Mouse (Mus musculus) WW6 (cell line): ENCODE measurements at regions not wholly inside any gene's neighbourhood (a gene's known extent, or its start where the extent isn't known, plus 50 kb on each side); places are given as distances from the start of the nearest gene placed in this dataset.

Experiments
- DNase-seq: peaks from one replicate; pipeline ENCODE4 v3.0.0-alpha.2; 2013; ENCODE audit warnings: low read depth, low spot score

DNA sequence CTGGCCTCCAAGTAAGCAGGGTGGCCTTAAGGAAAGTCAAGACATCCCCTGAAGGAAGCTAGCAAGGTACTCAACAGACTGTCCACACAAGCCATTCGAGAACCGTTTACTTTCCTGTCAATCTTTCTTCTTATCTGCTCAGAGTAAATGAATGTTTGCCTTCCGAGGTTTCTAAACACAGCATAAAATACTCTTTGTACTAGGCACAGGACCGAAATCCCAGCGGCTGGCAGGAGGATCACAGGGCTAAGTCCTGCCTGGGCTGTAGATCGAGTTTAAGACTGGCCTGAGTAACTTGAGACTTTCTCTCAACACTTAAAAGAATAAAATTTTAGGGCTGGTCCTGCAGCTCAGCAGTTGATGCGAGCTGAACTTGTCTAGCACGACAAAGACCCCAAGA, 175.9 kb downstream of the Bcl2l11 start:
- DNase-seq: no peak

DNA sequence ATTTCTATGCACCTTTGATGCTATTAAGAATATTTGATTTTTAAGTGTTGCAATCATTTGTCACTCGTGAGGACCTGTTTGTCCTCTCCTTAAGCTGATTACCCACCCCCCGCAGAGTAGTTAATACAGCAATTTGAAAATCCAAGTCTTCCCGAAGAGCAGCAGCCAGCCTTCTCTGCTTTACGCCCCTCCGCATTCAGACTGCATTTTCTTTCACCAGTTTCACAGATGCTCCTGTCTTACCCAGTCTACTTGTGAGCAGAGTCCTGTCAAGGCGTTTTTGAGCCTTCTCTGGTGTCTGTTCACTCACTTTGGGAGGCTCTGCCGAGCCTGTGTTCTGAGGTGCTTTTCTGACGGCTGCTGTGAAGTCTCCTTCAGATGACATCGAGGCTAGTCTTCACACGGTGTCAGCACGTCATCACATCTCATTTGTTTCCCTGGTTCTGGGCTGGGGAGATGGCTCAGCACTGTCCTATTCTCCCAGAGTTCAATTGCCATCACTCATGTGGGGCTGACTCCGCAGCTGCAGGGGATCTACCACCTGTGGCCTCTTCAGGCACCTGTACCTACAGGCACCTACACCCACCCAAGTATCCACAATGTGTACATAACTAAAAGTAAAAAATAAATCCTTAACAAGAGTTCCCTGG, 178.3 kb downstream of the Bcl2l11 start:
- no peak for DNase-seq

DNA sequence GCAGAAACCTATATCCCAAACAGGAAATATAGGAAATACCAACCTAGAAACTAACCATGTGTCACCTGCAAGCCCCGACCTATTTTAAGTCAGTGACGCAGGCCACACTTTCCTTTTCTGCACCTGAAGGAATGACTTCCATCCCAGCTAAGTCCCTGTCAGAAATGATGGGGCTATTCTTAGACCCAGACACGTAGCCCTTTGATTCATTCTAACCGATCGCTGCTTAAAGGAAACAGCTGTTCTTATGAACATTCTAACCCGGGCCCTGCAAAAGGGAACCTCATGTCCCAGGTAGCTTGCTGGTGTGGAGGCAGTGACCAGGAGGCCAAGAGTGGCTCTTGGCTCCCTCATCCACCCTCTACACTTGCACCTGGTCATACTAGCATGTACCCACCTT, 180.9 kb downstream of the Bcl2l11 start:
- DNase-seq: no peak

DNA sequence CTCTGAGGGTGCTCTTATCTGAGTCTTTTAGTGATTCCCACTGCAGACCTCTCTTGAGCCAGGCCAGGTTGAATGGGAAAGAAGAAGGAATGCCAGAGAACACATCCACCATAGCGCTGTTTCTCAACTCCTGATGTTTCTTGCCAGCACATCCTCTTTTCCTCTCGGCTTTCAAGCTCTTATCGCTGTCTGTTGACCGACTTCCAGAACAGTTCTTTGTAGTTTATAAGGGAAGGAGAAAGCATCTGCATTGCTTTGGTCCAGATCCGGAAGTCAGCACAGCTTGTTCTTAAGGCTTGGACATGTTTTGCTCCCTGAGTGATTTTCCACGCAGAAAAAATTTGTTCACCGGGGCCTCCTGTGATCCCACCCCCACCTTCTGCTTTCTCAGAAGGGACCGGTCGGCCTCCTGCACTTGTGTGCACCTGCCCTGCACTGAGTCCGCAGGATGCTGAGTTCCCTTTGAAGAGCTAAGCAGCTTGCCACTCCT, 183.7 kb downstream of the Bcl2l11 start:
- no peak for DNase-seq

DNA sequence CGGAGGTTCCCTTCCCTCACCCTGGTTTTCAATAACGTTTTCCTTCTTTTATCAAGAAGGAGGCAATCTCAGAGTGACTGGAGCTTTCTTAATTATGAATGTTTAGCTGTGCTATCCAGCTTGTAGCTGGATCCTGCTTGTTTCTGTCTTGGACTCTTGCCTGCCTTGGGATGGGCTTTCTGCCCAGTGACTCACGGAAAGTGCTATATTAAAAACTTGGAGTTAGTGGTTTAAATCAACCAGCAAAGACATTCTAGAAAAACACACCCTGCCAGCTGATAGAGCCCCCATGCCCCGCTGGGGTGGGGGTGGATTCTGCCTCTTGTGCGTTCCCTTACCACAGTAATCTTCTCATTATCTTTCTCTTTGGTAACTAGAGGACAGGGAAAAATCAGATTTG, 184.2 kb downstream of the Bcl2l11 start:
- no peak for DNase-seq

DNA sequence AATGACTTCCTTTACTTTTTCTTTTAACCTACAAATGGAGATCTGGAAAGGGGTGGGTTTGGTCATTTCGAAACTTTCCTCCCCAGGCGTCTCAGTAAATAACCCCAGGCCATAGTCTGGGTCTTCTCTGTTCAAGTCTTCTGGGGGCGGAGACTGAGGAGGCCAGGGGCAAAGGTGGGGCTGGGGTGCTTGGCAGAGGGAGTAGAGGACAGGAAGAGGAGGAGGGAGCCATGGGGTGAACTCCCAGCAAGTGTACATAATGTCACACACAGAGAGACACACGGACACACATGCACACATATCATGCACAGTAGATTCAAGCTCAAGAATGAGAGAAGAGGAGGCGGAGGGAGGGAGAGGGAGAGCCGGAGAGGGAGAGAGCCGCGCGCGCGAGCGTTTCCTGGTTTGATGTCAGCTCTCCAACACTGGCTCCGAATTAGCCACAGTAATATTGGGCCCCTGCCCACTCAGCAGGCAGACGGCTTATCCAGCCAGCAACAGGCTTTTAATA, 186.3 kb downstream of the Bcl2l11 start:
- peak; percentile 18 for DNase-seq

DNA sequence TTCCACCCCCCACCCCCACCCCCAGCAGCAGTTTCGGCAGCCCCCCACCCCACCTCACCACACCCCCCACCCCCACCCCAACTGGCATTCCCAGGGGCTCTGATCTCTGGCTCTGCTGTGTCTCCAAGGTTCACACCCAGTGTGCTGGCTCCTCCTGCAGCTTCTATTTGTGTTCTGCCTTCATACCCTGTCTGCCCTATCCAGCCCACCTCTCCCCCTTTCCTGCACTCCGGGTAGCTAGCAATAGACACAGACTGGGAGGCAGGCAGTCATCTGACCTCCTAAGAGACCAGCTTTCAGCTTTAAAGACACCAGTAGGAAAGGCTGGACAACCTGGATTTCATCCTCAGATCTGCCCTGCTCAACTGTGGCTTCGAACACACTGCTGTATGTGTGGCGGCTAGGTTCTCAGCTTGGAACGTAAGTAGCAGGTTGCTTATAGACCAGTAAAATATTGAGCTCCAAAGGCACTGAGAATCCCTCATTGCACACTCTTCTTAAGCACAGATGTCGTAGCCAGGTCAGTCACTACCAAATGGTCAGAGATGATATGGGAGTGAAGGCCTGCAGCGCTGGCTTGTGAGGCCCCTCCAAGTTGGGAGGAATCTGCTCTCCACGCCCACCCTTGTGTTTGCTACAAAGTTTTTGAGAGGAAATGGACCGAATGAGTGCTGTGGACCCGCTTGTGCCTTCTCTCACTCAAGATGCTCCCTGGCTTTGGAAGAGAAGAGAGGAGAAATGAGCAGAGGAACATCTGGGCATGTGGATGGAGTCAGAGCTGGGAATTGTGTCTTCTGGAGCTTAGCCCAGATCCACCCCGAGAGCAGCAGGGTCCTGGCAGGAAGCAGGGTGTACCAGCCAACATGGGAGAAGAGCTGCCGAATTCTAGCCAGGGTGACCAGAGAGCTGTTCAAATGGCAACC, 187.1 kb downstream of the Bcl2l11 start:
- no peak for DNase-seq

DNA sequence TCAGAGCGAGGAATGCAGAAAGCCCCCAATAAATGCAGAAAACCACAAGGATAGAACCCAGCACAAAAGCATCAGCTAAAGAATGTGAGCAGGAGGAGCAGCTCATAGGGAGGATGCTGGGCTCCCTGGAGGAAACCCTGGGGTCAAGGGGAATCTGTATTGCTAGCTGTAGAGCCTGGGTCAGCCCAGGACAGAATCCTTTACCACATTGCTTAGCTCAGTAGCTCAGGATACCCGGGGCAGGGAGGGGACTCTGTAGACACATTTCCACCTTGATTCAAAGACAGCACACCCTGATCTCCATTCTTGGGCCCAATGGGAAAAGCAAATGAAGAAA, 187.7 kb downstream of the Bcl2l11 start:
- no peak for DNase-seq

DNA sequence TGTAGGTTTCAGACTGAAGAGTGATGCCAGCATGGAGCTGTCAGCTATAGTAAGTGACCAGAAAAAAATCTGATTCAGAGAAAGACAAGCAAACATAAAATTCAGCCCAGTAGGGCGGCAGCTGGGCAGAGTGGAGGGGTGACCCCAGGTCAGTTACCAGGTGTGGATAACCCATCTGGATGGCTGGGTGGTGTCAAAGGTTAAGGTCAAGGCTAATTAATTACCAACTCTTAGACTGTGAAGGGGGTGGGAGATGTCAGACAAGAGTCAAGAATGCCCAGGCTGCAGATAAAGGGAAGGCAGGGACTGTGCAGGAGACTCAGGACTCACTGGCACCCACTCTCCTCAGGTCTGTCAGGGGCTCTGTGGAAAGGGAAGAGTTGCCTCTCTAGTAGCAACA, 188.1 kb downstream of the Bcl2l11 start:
- no peak for DNase-seq

DNA sequence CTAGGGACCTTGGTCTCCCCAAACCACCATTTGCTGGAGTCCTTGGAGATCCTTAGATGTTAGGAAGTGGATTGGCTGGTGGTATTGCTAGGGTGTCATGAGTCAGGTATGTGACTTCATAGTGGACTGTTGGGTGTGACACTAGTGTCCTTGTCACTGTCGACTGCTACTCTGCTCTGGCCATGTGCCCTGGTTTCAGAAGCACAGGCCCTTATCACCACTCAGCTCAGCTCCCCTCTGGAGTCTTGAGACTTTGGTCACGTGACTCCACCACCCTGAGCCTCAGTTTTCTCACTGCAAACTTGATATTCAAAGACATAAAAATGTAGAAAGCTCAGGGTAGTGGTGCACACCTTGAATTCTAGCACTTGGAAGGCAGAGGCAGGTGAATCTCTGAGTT, 190.7 kb downstream of the Bcl2l11 start:
- DNase-seq: no peak

DNA sequence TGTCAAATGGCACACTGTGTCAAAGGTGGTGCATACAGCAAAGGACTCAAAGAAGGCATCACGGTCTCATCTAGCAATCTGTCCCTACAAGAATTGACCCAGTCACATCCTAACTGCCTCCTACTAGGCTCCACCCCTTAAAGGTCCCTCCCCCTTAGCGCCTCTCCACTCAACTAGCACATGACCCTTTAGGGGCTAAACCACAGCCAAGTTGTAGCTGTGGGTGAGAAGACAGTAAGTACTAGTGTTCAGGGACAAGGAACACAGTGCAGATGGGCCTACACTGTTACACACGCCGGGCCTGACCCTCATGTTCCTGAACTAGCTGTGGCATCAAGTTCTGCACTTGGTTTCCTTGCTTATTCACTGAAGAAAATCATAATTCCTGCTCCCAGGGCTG, 192.4 kb downstream of the Bcl2l11 start:
- DNase-seq: no peak

DNA sequence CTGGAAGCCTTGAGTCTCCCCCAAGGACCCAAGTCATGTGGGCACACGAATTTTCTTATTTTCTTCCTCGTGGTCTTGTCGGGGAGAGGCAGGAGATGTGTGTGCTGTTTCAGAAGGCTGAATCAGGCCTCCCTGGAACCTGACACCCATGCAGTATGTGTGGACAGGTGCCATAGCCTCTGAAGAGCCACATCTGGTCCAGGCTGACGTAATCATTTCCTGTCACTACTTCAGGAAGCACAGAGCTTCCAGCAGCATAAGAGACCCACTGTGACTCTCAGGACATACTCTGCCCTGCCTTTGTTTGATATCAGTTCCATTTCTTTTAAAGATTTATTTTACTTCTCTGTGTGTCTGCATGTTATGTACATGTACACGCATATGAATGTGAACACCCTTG, 193.1 kb downstream of the Bcl2l11 start:
- DNase-seq: no peak

DNA sequence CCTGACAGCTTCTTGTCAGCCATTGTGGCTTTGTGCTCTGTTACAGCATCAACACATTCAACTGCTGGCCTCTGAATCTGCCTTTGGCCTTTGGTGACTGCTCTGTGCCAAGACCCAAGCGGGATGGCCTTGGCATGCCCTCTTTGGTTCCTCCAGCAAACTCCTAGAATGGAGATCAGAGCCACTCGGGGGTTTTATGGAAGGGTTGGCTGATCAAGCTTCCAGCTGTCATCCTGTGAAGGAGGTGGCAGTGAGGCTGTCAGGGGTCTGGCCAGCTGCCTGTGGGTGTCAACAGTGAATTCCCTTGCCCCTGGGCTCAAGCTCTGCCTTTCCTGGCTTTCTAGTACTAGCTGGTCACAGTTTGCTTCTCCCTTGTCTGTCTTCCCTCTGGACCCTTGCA, 195.6 kb downstream of the Bcl2l11 start:
- no peak for DNase-seq

DNA sequence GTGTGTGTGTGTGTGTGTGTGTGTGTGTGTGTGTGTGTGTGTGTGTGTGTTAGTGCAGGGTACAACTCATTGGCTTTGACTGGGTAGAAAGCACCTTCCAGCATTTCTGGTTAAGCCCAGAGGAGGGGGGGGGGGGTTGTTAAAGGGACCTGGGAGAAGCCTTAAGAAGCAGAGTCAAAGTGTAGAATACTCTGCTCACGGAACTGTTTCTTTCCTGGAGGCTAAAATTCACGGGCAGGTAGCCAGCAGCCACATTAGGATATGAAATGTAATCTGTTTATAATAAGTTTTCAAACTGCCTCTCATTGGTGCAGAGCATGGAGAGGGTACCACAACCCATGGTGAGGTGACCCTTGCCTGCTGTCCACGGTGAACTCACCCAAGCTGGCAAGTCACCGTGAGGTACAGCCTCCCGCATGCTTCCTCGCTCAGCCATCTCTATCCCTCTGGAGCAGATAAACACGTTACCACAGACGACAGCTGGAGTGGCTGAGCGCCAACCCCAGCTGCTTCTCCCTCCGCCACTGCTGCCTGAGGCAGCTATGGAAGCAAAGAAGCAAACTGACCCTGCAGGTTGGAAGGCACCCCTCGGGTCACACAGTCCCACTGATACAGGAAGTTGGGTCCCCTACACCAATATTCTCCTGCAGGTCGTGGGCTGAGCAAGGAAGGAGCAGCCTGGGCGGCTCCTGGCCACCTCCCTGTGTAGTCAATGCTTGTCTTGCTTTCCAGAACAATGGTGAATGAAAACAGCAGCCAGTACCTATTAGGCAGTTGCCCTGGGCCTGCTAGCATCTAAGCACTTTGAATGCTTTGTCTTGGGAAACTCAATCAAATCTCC, 198.6 kb downstream of the Bcl2l11 start:
- no peak for DNase-seq

DNA sequence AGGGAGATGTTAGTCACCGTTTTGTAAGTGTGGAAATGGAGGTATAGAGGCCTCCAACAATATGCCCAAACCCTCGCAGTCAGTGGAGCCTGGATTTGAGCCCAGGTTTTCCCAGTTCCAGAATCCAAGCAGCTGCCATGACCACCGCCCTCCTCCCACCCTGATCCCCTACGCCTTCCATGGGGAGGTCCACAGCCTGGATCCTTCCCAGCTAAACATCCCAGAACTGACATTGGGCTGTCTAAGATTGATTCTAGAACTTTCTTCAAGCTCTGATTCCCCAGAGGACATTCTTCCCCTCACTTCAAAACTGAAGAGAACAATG, 199.2 kb downstream of the Bcl2l11 start:
- DNase-seq: no peak

DNA sequence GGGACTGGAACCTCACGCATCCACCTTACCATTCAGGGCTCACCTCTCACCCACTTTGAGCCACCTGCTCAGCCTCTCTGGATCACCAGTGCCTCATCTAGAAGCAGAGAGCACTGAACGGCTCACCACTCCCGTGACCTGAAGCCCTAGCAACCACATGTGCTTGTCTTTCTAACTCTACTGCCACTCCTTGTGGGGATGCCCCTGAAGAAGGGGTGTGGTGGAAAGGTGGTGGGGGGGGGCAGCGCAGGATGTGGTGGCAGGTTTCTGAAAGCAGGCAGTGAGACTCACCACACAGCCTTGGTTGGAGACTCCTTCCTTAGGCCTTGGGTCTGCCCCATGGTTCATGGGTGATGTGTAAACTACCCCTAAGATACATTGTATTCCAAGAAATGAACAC, 199.6 kb downstream of the Bcl2l11 start:
- DNase-seq: no peak

DNA sequence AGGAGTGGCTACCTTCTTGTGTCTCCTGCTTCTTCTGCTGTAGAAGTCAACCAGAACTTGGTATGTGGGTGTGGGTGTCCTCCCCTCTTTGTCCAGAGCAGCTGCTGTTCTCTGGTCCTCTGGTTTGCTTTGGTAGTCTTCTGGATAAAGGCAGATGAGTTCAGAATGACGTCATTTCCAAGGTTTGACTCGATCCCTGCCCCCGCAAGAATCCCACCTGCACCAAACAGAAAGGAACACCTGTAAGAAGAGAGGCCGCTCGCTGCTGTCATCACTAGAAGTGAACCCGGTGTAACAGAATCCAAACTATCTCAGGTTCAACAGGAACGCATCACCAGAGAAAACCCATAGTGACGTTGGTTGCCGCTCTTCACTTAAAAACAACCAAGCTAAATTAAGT, 205.0 kb downstream of the Bcl2l11 start:
- DNase-seq: no peak

DNA sequence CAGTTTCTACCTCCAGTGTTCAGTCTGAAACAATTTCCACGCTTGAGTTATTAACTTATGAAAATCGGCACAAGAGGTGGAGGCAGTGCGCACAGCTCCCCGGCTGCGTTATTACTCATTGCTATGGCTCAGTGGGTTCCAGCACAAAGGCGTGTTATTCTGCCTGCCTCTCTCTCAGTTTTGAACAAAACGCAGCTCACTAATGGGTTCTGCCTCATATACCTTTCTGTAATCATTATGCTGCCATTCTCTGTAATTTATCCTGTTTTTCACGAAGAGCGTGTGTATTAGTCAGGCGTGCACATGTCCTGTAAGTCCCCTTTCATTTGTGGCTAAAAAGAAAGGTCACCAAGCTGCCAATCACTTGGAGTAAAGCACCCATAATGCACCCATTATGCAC, 205.4 kb downstream of the Bcl2l11 start:
- no peak for DNase-seq

DNA sequence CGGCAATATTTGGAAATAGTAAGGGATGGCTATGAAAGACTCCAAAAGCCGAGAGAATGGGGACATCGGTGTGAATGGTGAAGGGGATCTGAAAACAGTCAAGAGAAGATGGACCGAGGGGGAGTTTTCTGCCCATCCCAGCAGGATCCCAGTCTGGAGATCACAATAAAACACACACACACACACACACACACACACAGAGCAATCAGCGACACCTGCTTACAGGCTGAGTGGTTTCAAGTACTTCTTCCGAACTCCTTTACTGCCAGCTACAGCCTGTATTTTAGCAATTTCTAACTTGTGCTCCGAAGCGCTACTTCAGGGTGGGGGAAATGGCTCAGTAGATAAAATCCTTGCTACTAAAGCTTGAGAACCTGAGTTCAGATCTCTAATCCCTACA, 205.8 kb downstream of the Bcl2l11 start:
- no peak for DNase-seq

DNA sequence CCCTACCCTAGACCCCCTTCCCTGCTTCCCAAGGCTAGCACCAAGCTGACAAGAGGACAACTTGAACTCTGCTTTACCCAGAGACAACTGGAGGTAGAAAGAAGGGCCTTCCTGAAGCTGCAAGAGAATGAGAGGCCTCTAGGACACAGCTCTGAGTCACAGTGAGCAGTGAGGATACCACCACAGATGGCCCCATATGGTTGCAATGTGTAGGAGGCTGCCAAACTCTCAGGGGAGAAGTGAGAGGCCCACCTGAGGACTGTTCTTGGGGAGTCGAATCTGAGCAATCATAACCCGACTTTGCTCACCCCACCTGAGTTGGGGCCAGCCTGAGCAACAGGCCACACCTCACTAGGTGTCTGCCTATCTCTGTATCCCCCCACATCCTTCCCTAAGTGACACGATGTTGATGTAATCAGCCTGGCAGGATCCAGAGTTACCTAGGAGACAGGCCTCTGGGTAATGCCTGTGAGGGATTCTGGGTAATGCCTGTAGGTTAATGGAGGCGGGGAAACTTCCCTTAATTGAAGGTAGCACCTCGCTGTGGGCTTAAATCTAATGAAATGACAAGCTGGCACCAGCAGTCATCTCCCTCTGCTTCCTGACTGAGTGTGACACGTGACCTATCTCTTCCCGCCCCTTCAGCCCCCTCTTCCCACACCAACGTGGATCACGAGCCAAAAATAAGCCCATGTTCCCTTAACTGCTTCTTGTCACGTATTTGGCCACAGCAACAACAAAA, 207.7 kb downstream of the Bcl2l11 start:
- no peak for DNase-seq

DNA sequence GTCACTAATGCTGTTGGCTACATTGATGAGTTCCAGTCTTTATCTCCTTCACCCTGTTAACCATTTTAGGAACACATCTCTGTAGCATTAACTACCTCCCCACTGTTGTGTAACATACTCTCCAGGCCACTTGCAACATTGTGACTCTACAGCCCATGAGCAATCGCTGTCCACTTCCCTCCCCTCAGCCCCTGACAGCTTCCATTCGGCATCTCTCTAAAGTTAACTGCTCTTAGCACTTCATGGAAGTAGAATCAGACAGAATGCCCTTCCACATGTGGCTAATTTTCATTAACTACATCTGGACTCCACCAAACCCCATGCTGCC, 208.3 kb downstream of the Bcl2l11 start:
- no peak for DNase-seq
